Mouse (Mus musculus) kidney, embryonic 15.5 days (tissue): Measurements from ENCODE around the gene AU041133. TPM values are rescaled to one million over a fixed set of nuclear protein-coding genes. Genes with fewer than 3 reads are reported as not detected.
A peak's percentile ranks its signal among the peaks of the same experiment; 100 is the strongest.
"Not testable (repeated sequence)": the region's sequence is repeated elsewhere in the genome, so short reads cannot be mapped to it uniquely, and the experiment has no call there.

Source experiments
- ATAC-seq: fragments of 200-750 bp; cut with Nextera tagmentation; replicated peaks from 2 replicates; pipeline ENCODE4 v1.8.0; 2017; ENCODE audit warnings: moderate TSS enrichment; ENCODE audit not compliant: low FRiP score
- H3K27ac ChIP-seq: fragments of 300-500 bp; sonication (generic); 2 replicates; pipeline ENCODE4 v1.5.1; 2015; ENCODE audit warnings: mild to moderate bottlenecking, inconsistent platforms
- H3K27me3 ChIP-seq: fragments of 300-500 bp; sonication (generic); 2 replicates; pipeline ENCODE4 v1.6.1; 2015; ENCODE audit warnings: inconsistent platforms
- H3K36me3 ChIP-seq: fragments of 300-500 bp; sonication (generic); 2 replicates; pipeline ENCODE4 v1.6.1; 2015; ENCODE audit warnings: inconsistent platforms
- H3K4me1 ChIP-seq: fragments of 300-500 bp; sonication (generic); 2 replicates; pipeline ENCODE4 v1.6.1; 2015; ENCODE audit warnings: inconsistent platforms
- H3K4me2 ChIP-seq: fragments of 300-500 bp; sonication (generic); 2 replicates; pipeline ENCODE4 v1.6.1; 2015; ENCODE audit warnings: moderate library complexity, mild to moderate bottlenecking, inconsistent platforms
- H3K4me3 ChIP-seq: fragments of 300-500 bp; sonication (generic); replicated peaks from 2 replicates; pipeline ENCODE4 v1.5.1; 2015; ENCODE audit warnings: mild to moderate bottlenecking, inconsistent platforms
- H3K9ac ChIP-seq: fragments of 300-500 bp; sonication (generic); 2 replicates; pipeline ENCODE4 v1.6.1; 2015; ENCODE audit warnings: mild to moderate bottlenecking, inconsistent platforms
- H3K9me3 ChIP-seq: fragments of 300-500 bp; sonication (generic); replicated peaks from 2 replicates; pipeline ENCODE4 v1.6.1; 2016; ENCODE audit warnings: inconsistent platforms
- WGBS: fragments of 180-500 bp; shearing (Covaris S2); methylation state at CpG from one replicate; pipeline ENCODE4 v1.1.7; 2015; ENCODE audit warnings: mixed read lengths; 5-methylcytosine and 5-hydroxymethylcytosine counted together
- polyA plus RNA-seq: library from polyadenylated mRNA; unstranded; fragments of >200 nt; fragmentation: Nextera tagmentation; extraction: Ambion mirVana; gene quantifications from 2 replicates; pipeline ENCODE4 v1.2.1, GENCODE M21; 2015

The AU041133 gene
- 5.7 and 6.0 TPM in 2 replicates for polyA plus RNA-seq

GRCm38 (mm10) chr10:82127850-82128401 lies at the start of gene AU041133:
Gene AU041133 (plus strand): TSS chr10:82128013.
- peak; percentile 99 for ATAC-seq
- H3K27me3 ChIP-seq: no peaks in the 10 kb centered on the region
- peaks cover 28% of the 10 kb centered on the region; the same call in 1 of the 2 replicates for H3K36me3 ChIP-seq
- peak within 1 kb of the TSS; percentile 91 for H3K27ac ChIP-seq
- H3K4me2 ChIP-seq: peak within 1 kb of the TSS; percentile 70
- peak within 1 kb of the TSS; percentile 83 for H3K4me3 ChIP-seq
- H3K4me1 ChIP-seq: peaks cover 9% of the 10 kb centered on the region
- peak within 1 kb of the TSS; percentile 72 for H3K9ac ChIP-seq
- WGBS: 1% methylated on average over 41 of the region's 41 CpGs
- peaks cover 39% of the 10 kb centered on the region for H3K9me3 ChIP-seq

GRCm38 (mm10) chr10:82082728-82083621 lies 44.8 kb upstream of the AU041133 start, which contains the start of gene BC024063:
Gene BC024063 (plus strand): TSS chr10:82083353.
- H3K9ac ChIP-seq: peak within 1 kb of the TSS; percentile 51; the same call in 1 of the 2 replicates
- H3K4me2 ChIP-seq: peak within 1 kb of the TSS; percentile 54
- not testable (repeated sequence) for H3K4me1 ChIP-seq, H3K9me3 ChIP-seq, H3K36me3 ChIP-seq, H3K27me3 ChIP-seq
- H3K4me3 ChIP-seq: peak within 1 kb of the TSS; percentile 56
- H3K27ac ChIP-seq: peak within 1 kb of the TSS; percentile 84
- 17% methylated on average over 42 of the region's 42 CpGs for WGBS
- ATAC-seq: peak; percentile 98

GRCm38 (mm10) chr10:82083622-82083971 lies 44.2 kb upstream of the AU041133 start:
- peak overlapping the region; percentile 54 for H3K4me2 ChIP-seq
- peak overlapping the region; percentile 84; the same call in 1 of the 2 replicates for H3K27ac ChIP-seq
- H3K4me3 ChIP-seq: peak overlapping the region; percentile 56
- H3K4me1 ChIP-seq, H3K9me3 ChIP-seq, H3K27me3 ChIP-seq, H3K36me3 ChIP-seq: not testable (repeated sequence)
- peak overlapping the region; percentile 51; the same call in 1 of the 2 replicates for H3K9ac ChIP-seq
- 23% methylated on average over 14 of the region's 14 CpGs for WGBS
- peak; percentile 23; the same call in 1 of the 2 replicates for ATAC-seq

DNA sequence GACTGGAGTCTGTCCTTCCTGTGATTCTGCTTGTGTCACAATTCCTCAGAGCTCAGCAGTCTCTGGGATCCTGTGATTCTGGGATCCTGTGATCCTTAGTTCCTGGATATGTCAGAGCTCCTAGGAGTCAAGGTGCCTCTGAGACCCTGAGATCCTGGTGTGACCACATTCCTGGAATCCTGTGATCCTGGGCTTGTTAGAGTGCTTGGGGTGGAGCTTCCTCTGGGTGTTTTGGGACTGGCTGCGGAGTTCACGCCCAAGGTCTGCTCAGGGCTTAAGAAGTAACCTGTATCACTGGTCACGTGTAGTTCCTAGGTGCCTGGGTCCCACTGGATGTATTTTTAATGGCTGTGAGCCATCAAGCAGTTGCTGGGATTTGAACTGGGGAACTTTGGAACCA lies 10.6 kb upstream of the AU041133 start:
- 82% methylated on average over 3 of the region's 3 CpGs for WGBS
- no peak overlapping the region for H3K4me3 ChIP-seq
- no peak overlapping the region for H3K9ac ChIP-seq
- no peak overlapping the region for H3K4me2 ChIP-seq
- H3K36me3 ChIP-seq: no peaks in the 10 kb centered on the region; the same call in 1 of the 2 replicates
- no peaks in the 10 kb centered on the region for H3K4me1 ChIP-seq
- no peak overlapping the region for H3K27ac ChIP-seq
- ATAC-seq: no peak
- H3K9me3 ChIP-seq: peaks cover 46% of the 10 kb centered on the region
- no peaks in the 10 kb centered on the region for H3K27me3 ChIP-seq

GRCm38 (mm10) chr10:82145282-82145681 lies 17.5 kb downstream of the AU041133 start:
- no peak overlapping the region for H3K4me2 ChIP-seq
- 94% methylated on average over 1 of the region's 1 CpGs for WGBS
- H3K4me3 ChIP-seq: no peak overlapping the region
- no peaks in the 10 kb centered on the region for H3K27me3 ChIP-seq
- ATAC-seq: no peak
- no peak overlapping the region for H3K9ac ChIP-seq
- H3K9me3 ChIP-seq: peaks cover 37% of the 10 kb centered on the region
- peaks cover 65% of the 10 kb centered on the region for H3K36me3 ChIP-seq
- no peaks in the 10 kb centered on the region for H3K4me1 ChIP-seq
- no peak overlapping the region for H3K27ac ChIP-seq

DNA sequence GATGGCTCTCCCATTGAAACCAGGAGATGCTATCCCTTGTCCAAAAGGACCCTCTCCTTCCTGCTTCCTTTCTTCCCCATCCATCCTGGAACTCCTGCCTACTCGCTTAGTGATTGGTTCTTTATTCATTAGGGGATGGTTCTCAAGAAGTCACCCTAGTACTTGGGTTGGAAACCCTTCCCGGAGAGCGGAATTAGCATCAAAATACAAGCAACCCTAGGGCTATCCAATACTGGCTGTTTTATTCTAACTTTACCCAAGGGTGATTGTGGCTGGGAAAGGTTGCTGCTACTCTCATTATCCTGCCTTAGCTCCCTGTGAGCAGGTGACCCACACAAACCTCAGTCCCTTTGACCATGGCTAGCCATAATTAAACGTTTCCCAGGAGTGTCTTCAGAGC lies 19.8 kb downstream of the AU041133 start:
- WGBS: 84% methylated on average over 4 of the region's 4 CpGs
- Histone ChIP-seq H3K27ac (no peak overlapping the region), H3K9me3 (peaks cover 58% of the 10 kb centered on the region), H3K9ac (no peak overlapping the region), H3K36me3 (peaks cover 77% of the 10 kb centered on the region), H3K4me2 (no peak overlapping the region), H3K4me3 (no peak overlapping the region), H3K27me3 (no peaks in the 10 kb centered on the region), H3K4me1 (no peaks in the 10 kb centered on the region)
- no peak for ATAC-seq

DNA sequence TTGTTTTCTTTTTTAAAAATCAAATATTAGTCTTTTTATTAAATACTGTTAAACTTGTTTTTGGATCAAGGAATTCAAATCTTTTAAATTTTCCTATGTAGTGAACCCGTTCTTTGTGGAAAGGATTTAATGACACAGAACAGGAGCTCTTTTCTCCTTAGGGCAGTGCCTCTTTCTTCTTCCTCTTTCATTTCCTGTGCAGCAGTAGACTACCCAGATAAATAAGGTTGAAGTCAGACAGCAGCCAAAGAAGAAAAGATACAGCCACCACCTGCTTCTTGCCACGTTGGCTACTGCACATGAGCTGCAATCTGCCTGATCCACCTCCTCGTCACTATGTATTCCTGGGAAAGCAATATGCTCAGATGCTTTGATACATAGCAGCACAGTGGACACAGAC lies 40.0 kb downstream of the AU041133 start:
- Histone ChIP-seq H3K4me1 (no peaks in the 10 kb centered on the region), H3K27me3 (peaks cover 4% of the 10 kb centered on the region; the same call in 1 of the 2 replicates), H3K9me3 (0 out of 2 replicates have a peak, but pooled peaks cover 3% of the 10 kb centered on the region), H3K36me3 (no peaks in the 10 kb centered on the region), H3K4me2 (no peak overlapping the region), H3K27ac (no peak overlapping the region), H3K9ac (no peak overlapping the region), H3K4me3 (no peak overlapping the region)
- WGBS: 80% methylated on average over 3 of the region's 3 CpGs
- no peak for ATAC-seq

GRCm38 (mm10) chr10:82169776-82170175 lies 42.0 kb downstream of the AU041133 start:
- H3K4me2 ChIP-seq: no peak overlapping the region
- peaks cover 4% of the 10 kb centered on the region; the same call in 1 of the 2 replicates for H3K27me3 ChIP-seq
- no peak overlapping the region for H3K4me3 ChIP-seq
- H3K4me1 ChIP-seq: no peaks in the 10 kb centered on the region
- no peak overlapping the region for H3K27ac ChIP-seq
- H3K9me3 ChIP-seq: 0 out of 2 replicates have a peak, but pooled peaks cover under 1% of the 10 kb centered on the region
- no peak for ATAC-seq
- 72% methylated on average over 2 of the region's 2 CpGs for WGBS
- no peaks in the 10 kb centered on the region for H3K36me3 ChIP-seq
- H3K9ac ChIP-seq: no peak overlapping the region

GRCm38 (mm10) chr10:82170808-82171207 lies 43.0 kb downstream of the AU041133 start:
- Histone ChIP-seq H3K27ac (no peak overlapping the region), H3K9ac (no peak overlapping the region), H3K4me3 (no peak overlapping the region), H3K4me2 (no peak overlapping the region), H3K36me3 (no peaks in the 10 kb centered on the region), H3K4me1 (no peaks in the 10 kb centered on the region), H3K27me3 (peaks cover 4% of the 10 kb centered on the region; the same call in 1 of the 2 replicates), H3K9me3 (no peaks in the 10 kb centered on the region)
- 49% methylated on average over 2 of the region's 2 CpGs for WGBS
- no peak for ATAC-seq

GRCm38 (mm10) chr10:82178257-82179064 lies 50.6 kb downstream of the AU041133 start:
- Histone ChIP-seq H3K36me3 (no peaks in the 10 kb centered on the region), H3K27ac (peak overlapping the region; percentile 98), H3K27me3 (no peaks in the 10 kb centered on the region), H3K9me3 (no peaks in the 10 kb centered on the region), H3K4me3 (peak overlapping the region; percentile 72), H3K4me2 (peak overlapping the region; percentile 78), H3K9ac (peak overlapping the region; percentile 74), H3K4me1 (peaks cover 6% of the 10 kb centered on the region)
- WGBS: 5% methylated on average over 47 of the region's 47 CpGs
- ATAC-seq: peak; percentile 100
